Mouse (Mus musculus) small intestine, adult 2 months (tissue): ENCODE measurements around the gene Ankrd42.

Source experiments
- CTCF ChIP-seq: fragments of 200-500 bp; IDR thresholded peaks from 2 replicates; pipeline ENCODE4 v1.5.1; 2012; ENCODE audit warnings: low read depth, mild to moderate bottlenecking, control low read depth, inconsistent platforms, low read length, moderate library complexity, mixed read lengths; ENCODE audit not compliant: insufficient replicate concordance, insufficient read length; ENCODE audit errors: extremely low read depth
- POLR2A ChIP-seq: fragments of 200-500 bp; IDR thresholded peaks from 2 replicates; pipeline ENCODE4 v1.6.1; 2012; ENCODE audit warnings: low read depth, mild to moderate bottlenecking, control low read depth, inconsistent platforms, low read length, moderate library complexity

- TF ChIP-seq CTCF = no peak
- TF ChIP-seq POLR2A = no peak
These were observed 86.0 kb downstream of the Ankrd42 start for GRCm38 (mm10) chr7:92550990-92551392.
